11 mouse cellular contexts compared by ENCODE assay signal in the genomic region with DNA sequence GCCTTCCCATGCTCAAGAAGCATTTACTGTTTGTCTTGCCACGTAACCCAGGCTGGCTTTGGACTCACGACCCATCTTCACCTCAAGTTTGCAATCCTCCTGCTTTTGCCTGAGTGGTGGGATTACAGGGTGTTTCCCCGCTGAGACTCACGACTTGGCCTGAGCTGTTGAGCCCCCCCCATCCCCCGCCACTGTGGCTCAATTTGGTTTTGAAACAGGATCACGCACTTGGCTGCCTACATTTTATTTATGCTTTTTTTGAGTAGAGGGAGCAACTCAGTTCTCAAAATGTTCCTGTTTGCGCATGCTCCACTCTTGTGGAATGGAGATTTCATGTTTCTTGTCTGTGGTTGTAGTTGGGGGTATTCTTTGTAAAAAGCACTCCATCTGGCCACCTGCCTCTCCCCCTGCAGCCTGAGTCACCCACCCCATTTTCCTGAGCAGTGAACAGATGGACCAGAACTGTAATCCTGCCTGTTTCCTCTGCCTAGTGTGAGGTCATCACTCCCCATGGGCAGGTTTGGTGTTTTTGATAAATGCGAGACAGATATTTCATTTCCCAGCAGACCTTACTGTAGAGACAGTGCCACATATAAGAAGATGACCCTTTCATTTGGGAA. TPM values are rescaled to one million over a fixed set of nuclear protein-coding genes. Genes with fewer than 3 reads are reported as not detected.
DNase-seq lines count a peak whose midpoint lies in the region; ATAC-seq lines count a peak whose summit lies in the region.
"Had no signal": no experiment of that assay in that cellular context is flagged by ENCODE, and none has a peak within 500 bp of the region (broad histone marks: within the 10 kb centered on the region; RNA-seq: fewer than 3 reads in every experiment).

No protein-coding gene starts in this region.

- no peak for DNase-seq in frontal cortex, postnatal 14 days (ENCODE audit: low spot score in 2 of 2)
- peak; percentile 25 for DNase-seq in right cerebral cortex, adult 18-20 months
- DNase-seq in right cerebral cortex, postnatal 14 days, result no peak
- peak; percentile 55 for DNase-seq in forebrain, embryonic 14.5 days (ENCODE audit: low spot score)
- DNase-seq in retina, postnatal 7 days (ENCODE audit: low read depth, low spot score), result peak; percentile 33
- DNase-seq in heart, postnatal 36 days, result no peak
- DNase-seq: heart, adult 2 months; liver, embryonic 13.5 days had no signal

- peaks cover 3% of the 10 kb centered on the region; the same call in 1 of the 2 replicates for H3K4me1 ChIP-seq in forebrain, embryonic 14.5 days (ENCODE audit: control insufficient read depth, insufficient read depth, low read length)
- H3K4me1 ChIP-seq in kidney, embryonic 15.5 days, result no peaks in the 10 kb centered on the region
- H3K4me1 ChIP-seq: liver, embryonic 13.5 days had no signal

- H3K27me3 ChIP-seq in forebrain, embryonic 14.5 days (replicated peaks; ENCODE audit: control insufficient read depth, insufficient read depth, low read length), result no peaks in the 10 kb centered on the region
- no peaks in the 10 kb centered on the region for H3K27me3 ChIP-seq in kidney, embryonic 15.5 days
- H3K27me3 ChIP-seq: liver, embryonic 13.5 days had no signal

- intact Hi-C loops in heart, postnatal 36 days (cut with DNase I), result no loop called here

- H3K4me2 ChIP-seq in forebrain, embryonic 14.5 days (ENCODE audit: low read length), result no peak overlapping the region
- no peak overlapping the region for H3K4me2 ChIP-seq in kidney, embryonic 15.5 days
- H3K4me2 ChIP-seq: liver, embryonic 13.5 days had no signal

- H3K27ac ChIP-seq in forebrain, embryonic 14.5 days (ENCODE audit: low read depth, low read length), result peak overlapping the region; percentile 18; the same call in 1 of the 2 replicates
- H3K27ac ChIP-seq in kidney, embryonic 15.5 days, result no peak overlapping the region
- H3K27ac ChIP-seq: heart, adult 2 months; liver, embryonic 13.5 days; macrophage had no signal

- no peaks in the 10 kb centered on the region for H3K36me3 ChIP-seq in forebrain, embryonic 14.5 days (ENCODE audit: control insufficient read depth, insufficient read depth, low read length)
- peaks cover 5% of the 10 kb centered on the region for H3K36me3 ChIP-seq in kidney, embryonic 15.5 days
- H3K36me3 ChIP-seq: liver, embryonic 13.5 days had no signal

- WGBS in forebrain, embryonic 14.5 days, result 52% methylated on average over 8 of the region's 8 CpGs
- 62% methylated on average over 8 of the region's 8 CpGs for WGBS in kidney, embryonic 15.5 days

- H3K9ac ChIP-seq in forebrain, embryonic 14.5 days (ENCODE audit: low read length), result no peak overlapping the region
- no peak overlapping the region for H3K9ac ChIP-seq in kidney, embryonic 15.5 days
- H3K9ac ChIP-seq: liver, embryonic 13.5 days had no signal

- ATAC-seq in frontal cortex, adult (ENCODE audit: low TSS enrichment), result peak; percentile 56
- peak; percentile 89 for ATAC-seq in forebrain, embryonic 14.5 days
- ATAC-seq in kidney, embryonic 15.5 days (replicated peaks; ENCODE audit: low FRiP score), result no peak; the same call in 1 of the 2 replicates

- H3K4me3 ChIP-seq in forebrain, embryonic 14.5 days (ENCODE audit: low read depth, low read length), result no peak overlapping the region
- H3K4me3 ChIP-seq in kidney, embryonic 15.5 days (replicated peaks), result no peak overlapping the region
- H3K4me3 ChIP-seq: heart, adult 2 months; liver, embryonic 13.5 days had no signal

- H3K9me3 ChIP-seq in forebrain, embryonic 14.5 days (replicated peaks; ENCODE audit: control insufficient read depth, low read length), result no peaks in the 10 kb centered on the region
- H3K9me3 ChIP-seq in kidney, embryonic 15.5 days (replicated peaks), result no peaks in the 10 kb centered on the region
- H3K9me3 ChIP-seq: liver, embryonic 13.5 days had no signal

RNA-seq across cellular contexts. Expression of gene Leo1, which starts 37.9 kb away (rescaled TPM):
- 34.1 and 39.7 TPM in 2 replicates for polyA plus RNA-seq in forebrain, embryonic 14.5 days (2014; fragmentation: Nextera tagmentation; extraction: Ambion mirVana)
- total RNA-seq in heart, postnatal 36 days (2021), result 10 to 100 TPM; 11.3 to 15.0 TPM
- polyA plus RNA-seq in kidney, embryonic 15.5 days (2015; fragmentation: Nextera tagmentation; extraction: Ambion mirVana), result 42.9 and 43.4 TPM in 2 replicates

Comparison
In these comparisons a context has a peak if more than half of its experiments do, and no peak if none do; other contexts are left out.
1. DNase-seq: peak in right cerebral cortex, adult 18-20 months (single experiment), forebrain, embryonic 14.5 days (single experiment) and retina, postnatal 7 days (single experiment); none in frontal cortex, postnatal 14 days (0 of 2), right cerebral cortex, postnatal 14 days (single experiment) and heart, postnatal 36 days (0 of 2).